Mouse (Mus musculus): Measurements from ENCODE around the gene AI467606.

The AI467606 gene

GRCm38 (mm10) chr7:127134821-127135447, 43.8 kb downstream of the AI467606 start:
- ChIA-PET CTCF (interaction anchor here in 2 of 4 experiments (0.5 to 1.5 kb wide), 3 partner anchors 13 to 75 kb away, joined by 3 to 6 read pairs (median 4); no protein-coding TSS in a partner anchor), POLR2A (interaction anchor here in 2 of 4 experiments (0.9 to 1.9 kb wide), 9 partner anchors 10 to 336 kb away, joined by 3 to 5 read pairs (median 3); partner anchors contain the start of gene Qprt (in 1 of the 2))

- ChIA-PET CTCF (interaction anchor here in 2 of 4 experiments (0.6 to 1.5 kb wide), 5 partner anchors 9 to 281 kb away, joined by 3 to 6 read pairs (median 3); partner anchors contain the start of gene Pagr1b (in 1 of the 2)), POLR2A (interaction anchor here in 3 of 4 experiments (0.6 to 1.9 kb wide), 10 partner anchors 9 to 137 kb away, joined by 3 to 5 read pairs (median 3); partner anchors contain the start of gene Zfp771 (in 1 of the 3))
Observed at GRCm38 (mm10) chr7:127136181-127137071, 45.3 kb downstream of the AI467606 start.

GRCm38 (mm10) chr7:127137262-127138017, 46.3 kb downstream of the AI467606 start, which contains the start of gene Spn:
Gene Spn, minus strand, starts transcription at chr7:127137823.
- ChIA-PET POLR2A (interaction anchor here in 2 of 4 experiments (0.9 to 1.9 kb wide), 5 partner anchors 8 to 107 kb away, joined by 3 to 5 read pairs (median 3); partner anchors contain the start of gene Zfp771 (in 1 of the 2)), CTCF (interaction anchor here in 2 of 4 experiments (1.0 to 2.9 kb wide), 3 partner anchors 8 to 10 kb away, joined by 3 to 11 read pairs (median 7); no protein-coding TSS in a partner anchor)

GRCm38 (mm10) chr7:127139100-127139499, 47.9 kb downstream of the AI467606 start:
- ChIA-PET POLR2A (interaction anchor here in 1 of 4 experiments (1.4 to 1.5 kb wide), 2 partner anchors 12 to 340 kb away, joined by 3 to 4 read pairs; no protein-coding TSS in a partner anchor), CTCF (interaction anchor here in 1 of 4 experiments (2.9 kb wide), 1 partner anchor 9 kb away, joined by 11 read pairs; no protein-coding TSS in a partner anchor)

- ChIA-PET POLR2A (interaction anchor here in 1 of 4 experiments (1.0 to 1.5 kb wide), 4 partner anchors 12 to 340 kb away, joined by 3 to 6 read pairs (median 4); no protein-coding TSS in a partner anchor), CTCF (interaction anchor here in 1 of 4 experiments (2.9 kb wide), 1 partner anchor 10 kb away, joined by 11 read pairs; no protein-coding TSS in a partner anchor)
Observed at GRCm38 (mm10) chr7:127139562-127139961, 48.4 kb downstream of the AI467606 start.

GRCm38 (mm10) chr7:127140623-127141404, 49.7 kb downstream of the AI467606 start:
- CTCF ChIA-PET, result interaction anchor here in 3 of 4 experiments (0.6 to 2.9 kb wide), 3 partner anchors 11 to 1285 kb away, joined by 3 to 11 read pairs (median 3); no protein-coding TSS in a partner anchor
- POLR2A ChIA-PET, result interaction anchor here in 3 of 4 experiments (0.6 to 1.4 kb wide), 7 partner anchors 13 to 596 kb away, joined by 3 to 6 read pairs (median 4); no protein-coding TSS in a partner anchor

GRCm38 (mm10) chr7:127142214-127142613, 51.1 kb downstream of the AI467606 start:
- CTCF ChIA-PET, result interaction anchor here in 1 of 4 experiments (1.3 kb wide), 1 partner anchor 13 kb away, joined by 4 read pairs; no protein-coding TSS in a partner anchor
- POLR2A ChIA-PET, result interaction anchor here in 2 of 4 experiments (0.6 to 1.6 kb wide), 6 partner anchors 9 to 53 kb away, joined by 3 to 5 read pairs (median 4); partner anchors contain the start of gene Cd2bp2 (in 1 of the 2)

- CTCF ChIA-PET, result interaction anchor here in 2 of 4 experiments (0.7 to 1.3 kb wide), 2 partner anchors 12 to 393 kb away, joined by 3 to 4 read pairs; no protein-coding TSS in a partner anchor
- POLR2A ChIA-PET, result interaction anchor here in 1 of 4 experiments (0.6 to 1.6 kb wide), 7 partner anchors 9 to 1323 kb away, joined by 3 to 5 read pairs (median 3); partner anchors contain the start of gene Cd2bp2
Observed at GRCm38 (mm10) chr7:127142666-127143065, 51.5 kb downstream of the AI467606 start.

Data from embryonic stem cell, embryonic (primary cell).